Mouse (Mus musculus) erythroblast, embryonic 14.5 days (primary cell): ENCODE results near the gene Npas2.

Experiments
- GATA1 ChIP-seq: IDR thresholded peaks from 2 replicates; pipeline ENCODE4 v1.6.1; 2012; ENCODE audit warnings: low read length, inconsistent platforms, mixed read lengths
- TAL1 ChIP-seq: IDR thresholded peaks from 3 replicates; pipeline ENCODE4 v1.6.1; 2012; ENCODE audit warnings: low read length, inconsistent platforms, mixed read lengths

GRCm38 (mm10) chr1:39391652-39392051, 198.1 kb downstream of the Npas2 start:
- no peak for TF ChIP-seq GATA1
- no peak for TF ChIP-seq TAL1
